Mouse (Mus musculus): Measurements from ENCODE around the gene Dpp6.

The Dpp6 gene

GRCm38 (mm10) chr5:26816975-26817941, at the start of gene Dpp6:
TSS of gene Dpp6 (plus strand) at chr5:26817203.
- DNase-seq (ENCODE audit: low read depth, low spot score): no peak

GRCm38 (mm10) chr5:26783955-26784354, 33.0 kb upstream of the Dpp6 start:
- DNase-seq (ENCODE audit: low read depth, low spot score): no peak

GRCm38 (mm10) chr5:26795524-26795923, 21.5 kb upstream of the Dpp6 start:
- DNase-seq (ENCODE audit: low read depth, low spot score): no peak

GRCm38 (mm10) chr5:26835972-26836371, 19.0 kb downstream of the Dpp6 start:
- DNase-seq (ENCODE audit: low read depth, low spot score): no peak

- DNase-seq (ENCODE audit: low read depth, low spot score): no peak
Measured at GRCm38 (mm10) chr5:26841151-26841550, 24.1 kb downstream of the Dpp6 start.

GRCm38 (mm10) chr5:26854746-26855145, 37.7 kb downstream of the Dpp6 start:
- DNase-seq (ENCODE audit: low read depth, low spot score): no peak

GRCm38 (mm10) chr5:26875449-26875848, 58.4 kb downstream of the Dpp6 start:
- DNase-seq (ENCODE audit: low read depth, low spot score): no peak

- DNase-seq (ENCODE audit: low read depth, low spot score): no peak
Measured at GRCm38 (mm10) chr5:26887496-26887895, 70.5 kb downstream of the Dpp6 start.

GRCm38 (mm10) chr5:26888080-26888479, 71.1 kb downstream of the Dpp6 start:
- no peak for DNase-seq (ENCODE audit: low read depth, low spot score)

GRCm38 (mm10) chr5:26894346-26894745, 77.3 kb downstream of the Dpp6 start:
- no peak for DNase-seq (ENCODE audit: low read depth, low spot score)

- DNase-seq (ENCODE audit: low read depth, low spot score): no peak
Measured at GRCm38 (mm10) chr5:26903786-26904185, 86.8 kb downstream of the Dpp6 start.

- DNase-seq (ENCODE audit: low read depth, low spot score): peak; percentile 77
Measured at GRCm38 (mm10) chr5:26904324-26905041, 87.5 kb downstream of the Dpp6 start.

- no peak for DNase-seq (ENCODE audit: low read depth, low spot score)
Measured at GRCm38 (mm10) chr5:26907151-26907550, 90.1 kb downstream of the Dpp6 start.

GRCm38 (mm10) chr5:26908612-26909011, 91.6 kb downstream of the Dpp6 start:
- no peak for DNase-seq (ENCODE audit: low read depth, low spot score)

GRCm38 (mm10) chr5:26910353-26910752, 93.3 kb downstream of the Dpp6 start:
- no peak for DNase-seq (ENCODE audit: low read depth, low spot score)

GRCm38 (mm10) chr5:26911965-26912364, 95.0 kb downstream of the Dpp6 start:
- no peak for DNase-seq (ENCODE audit: low read depth, low spot score)

GRCm38 (mm10) chr5:26918763-26919162, 101.8 kb downstream of the Dpp6 start:
- DNase-seq (ENCODE audit: low read depth, low spot score): no peak

GRCm38 (mm10) chr5:26924552-26924951, 107.5 kb downstream of the Dpp6 start:
- no peak for DNase-seq (ENCODE audit: low read depth, low spot score)

- DNase-seq (ENCODE audit: low read depth, low spot score): no peak
Measured at GRCm38 (mm10) chr5:26932413-26933122, 115.6 kb downstream of the Dpp6 start.

GRCm38 (mm10) chr5:26934911-26935310, 117.9 kb downstream of the Dpp6 start:
- no peak for DNase-seq (ENCODE audit: low read depth, low spot score)

- DNase-seq (ENCODE audit: low read depth, low spot score): no peak
Measured at GRCm38 (mm10) chr5:26941471-26941870, 124.5 kb downstream of the Dpp6 start.
